Mouse (Mus musculus) neutrophil, adult 5-6 weeks (primary cell): ENCODE data around the gene Cacnb2. TPM values are rescaled to one million over a fixed set of nuclear protein-coding genes. Genes with fewer than 3 reads are reported as not detected.

Source experiments
- ATAC-seq: fragments of 151-379, 151-347 bp; 2 replicates; pipeline ENCODE4 v1.8.0; 2017; ENCODE audit warnings: mild to moderate bottlenecking, moderate TSS enrichment; ENCODE audit not compliant: insufficient number of reproducible peaks, poor library complexity, low FRiP score, severe bottlenecking; ENCODE audit errors: extremely low read depth
- total RNA-seq: library from RNA; stranded (forward); fragments of 200-1000 nt; gene quantifications from 2 replicates; pipeline ENCODE4 v1.2.3, GENCODE M21; 2017

Gene Cacnb2
- total RNA-seq = 0.61 and 0.70 TPM in 2 replicates

- ATAC-seq = no peak
Observed at GRCm38 (mm10) chr2:14602788-14603187, at the start of gene Cacnb2. TSS of gene Cacnb2 (plus strand) at chr2:14603088.

- ATAC-seq = no peak
Observed at GRCm38 (mm10) chr2:14568020-14568419, 34.9 kb upstream of the Cacnb2 start.

- ATAC-seq = no peak
Observed at GRCm38 (mm10) chr2:14571300-14571699, 31.6 kb upstream of the Cacnb2 start.

- no peak for ATAC-seq
Observed at GRCm38 (mm10) chr2:14589541-14589940, 13.3 kb upstream of the Cacnb2 start.

- no peak for ATAC-seq
Observed at GRCm38 (mm10) chr2:14597909-14598563, 4.9 kb upstream of the Cacnb2 start.

GRCm38 (mm10) chr2:14603784-14604781 lies 1.2 kb downstream of the Cacnb2 start:
- ATAC-seq = peak; percentile 43; the same call in 1 of the 2 replicates

GRCm38 (mm10) chr2:14604791-14605190 lies 1.9 kb downstream of the Cacnb2 start:
- no peak for ATAC-seq

GRCm38 (mm10) chr2:14605207-14605606 lies 2.3 kb downstream of the Cacnb2 start:
- no peak for ATAC-seq

- no peak for ATAC-seq
Observed at GRCm38 (mm10) chr2:14608606-14609005, 5.7 kb downstream of the Cacnb2 start.

GRCm38 (mm10) chr2:14612705-14613104 lies 9.8 kb downstream of the Cacnb2 start:
- ATAC-seq = no peak

- ATAC-seq = no peak
Observed at GRCm38 (mm10) chr2:14616361-14616760, 13.5 kb downstream of the Cacnb2 start.

- no peak for ATAC-seq
Observed at GRCm38 (mm10) chr2:14620120-14620853, 17.4 kb downstream of the Cacnb2 start.

- no peak for ATAC-seq
Observed at GRCm38 (mm10) chr2:14620891-14621290, 18.0 kb downstream of the Cacnb2 start.

- ATAC-seq = no peak
Observed at GRCm38 (mm10) chr2:14623820-14624219, 20.9 kb downstream of the Cacnb2 start.

- ATAC-seq = no peak
Observed at GRCm38 (mm10) chr2:14629814-14630492, 27.1 kb downstream of the Cacnb2 start.

- peak; percentile 100 for ATAC-seq
Observed at GRCm38 (mm10) chr2:14631590-14631989, 28.7 kb downstream of the Cacnb2 start.

- ATAC-seq = no peak
Observed at GRCm38 (mm10) chr2:14633202-14633601, 30.3 kb downstream of the Cacnb2 start.

GRCm38 (mm10) chr2:14639266-14639665 lies 36.4 kb downstream of the Cacnb2 start:
- ATAC-seq = no peak

- no peak for ATAC-seq
Observed at GRCm38 (mm10) chr2:14639877-14640276, 37.0 kb downstream of the Cacnb2 start.
